ENCODE assay signal across 10 mouse cellular contexts in genomic region chr5:146318051-146318450, GRCm38 (mm10).
DNase-seq lines count a peak whose midpoint lies in the region; ATAC-seq and TF ChIP-seq lines count a peak whose summit lies in the region.
"Had no signal": no experiment of that assay in that cellular context is flagged by ENCODE, and none has a peak within 500 bp of the region (broad histone marks: within the 10 kb centered on the region; RNA-seq: fewer than 3 reads in every experiment).

No protein-coding gene starts in this region.

- no peak for TF ChIP-seq EP300 in liver, postnatal 0 days (IDR thresholded peaks at IDR 0.05; ENCODE audit: low read depth)

- H3K4me3 ChIP-seq in gastrocnemius, adult 2 months, result peak overlapping the region; percentile 23; the same call in 1 of the 2 replicates
- no peak overlapping the region for H3K4me3 ChIP-seq in liver, postnatal 0 days (ENCODE audit: low read depth, low read length)
- no peak overlapping the region for H3K4me3 ChIP-seq in forebrain, embryonic 11.5 days (ENCODE audit: low read depth, low read length)
- H3K4me3 ChIP-seq in hindbrain, embryonic 10.5 days, result no peak overlapping the region
- H3K4me3 ChIP-seq: embryonic facial prominence, embryonic 15.5 days; hindbrain, embryonic 13.5 days had no signal

- no peaks in the 10 kb centered on the region for H3K9me3 ChIP-seq in liver, postnatal 0 days (ENCODE audit: low read length)
- no peaks in the 10 kb centered on the region for H3K9me3 ChIP-seq in forebrain, embryonic 11.5 days (ENCODE audit: control insufficient read depth, low read length)
- H3K9me3 ChIP-seq in hindbrain, embryonic 10.5 days, result no peaks in the 10 kb centered on the region
- H3K9me3 ChIP-seq: embryonic facial prominence, embryonic 15.5 days; hindbrain, embryonic 13.5 days had no signal

- 75% methylated on average over 5 of the region's 5 CpGs for WGBS in liver, postnatal 0 days (ENCODE audit: insufficient replicate concordance)
- 81% methylated on average over 5 of the region's 5 CpGs for WGBS in forebrain, embryonic 11.5 days
- WGBS in hindbrain, embryonic 10.5 days, result 79% methylated on average over 5 of the region's 5 CpGs

- H3K27me3 ChIP-seq in liver, postnatal 0 days (ENCODE audit: insufficient read depth, low read length), result no peaks in the 10 kb centered on the region
- H3K27me3 ChIP-seq in forebrain, embryonic 11.5 days (ENCODE audit: control insufficient read depth, insufficient read depth, low read length), result no peaks in the 10 kb centered on the region
- H3K27me3 ChIP-seq in hindbrain, embryonic 10.5 days (ENCODE audit: insufficient read depth, poor library complexity, severe bottlenecking), result no peaks in the 10 kb centered on the region
- H3K27me3 ChIP-seq: embryonic facial prominence, embryonic 15.5 days; hindbrain, embryonic 13.5 days had no signal

- intact Hi-C loops in gastrocnemius, adult 2 months (cut with DNase I), result no loop called here

- no peak overlapping the region for H3K9ac ChIP-seq in liver, postnatal 0 days (replicated peaks)
- no peak overlapping the region for H3K9ac ChIP-seq in forebrain, embryonic 11.5 days (ENCODE audit: low read length)
- H3K9ac ChIP-seq: embryonic facial prominence, embryonic 15.5 days; hindbrain, embryonic 13.5 days had no signal

- no peak for TF ChIP-seq CTCF in gastrocnemius, adult 2 months (IDR thresholded peaks at IDR 0.05)
- no peak for TF ChIP-seq CTCF in liver, postnatal 0 days (IDR thresholded peaks at IDR 0.05; ENCODE audit: low read depth)

- no peak for ATAC-seq in liver, postnatal 0 days
- ATAC-seq in forebrain, embryonic 11.5 days (replicated peaks; ENCODE audit: low FRiP score), result no peak

- H3K4me1 ChIP-seq in liver, postnatal 0 days (ENCODE audit: insufficient read depth), result peaks cover 43% of the 10 kb centered on the region
- H3K4me1 ChIP-seq in forebrain, embryonic 11.5 days (replicated peaks; ENCODE audit: control insufficient read depth, insufficient read depth, low read length), result no peaks in the 10 kb centered on the region
- peaks cover 12% of the 10 kb centered on the region for H3K4me1 ChIP-seq in hindbrain, embryonic 10.5 days (replicated peaks)

- no peaks in the 10 kb centered on the region for H3K36me3 ChIP-seq in liver, postnatal 0 days (replicated peaks; ENCODE audit: insufficient read depth, low read length)
- H3K36me3 ChIP-seq in forebrain, embryonic 11.5 days (ENCODE audit: control insufficient read depth, insufficient read depth, low read length), result no peaks in the 10 kb centered on the region
- no peaks in the 10 kb centered on the region for H3K36me3 ChIP-seq in hindbrain, embryonic 10.5 days
- H3K36me3 ChIP-seq: embryonic facial prominence, embryonic 15.5 days; hindbrain, embryonic 13.5 days had no signal

- peak; percentile 32 to 38 for DNase-seq in layer of hippocampus, adult 8-10 months (ENCODE audit: low spot score in 2 of 2)
- DNase-seq in layer of hippocampus, adult 9-10 months (ENCODE audit: low spot score), result no peak
- peak; percentile 74 for DNase-seq in gastrocnemius, adult 2 months
- peak; percentile 28 for DNase-seq in heart, postnatal 4 days
- DNase-seq in liver, postnatal 0 days, result no peak
- DNase-seq in urinary bladder, postnatal 4 days (ENCODE audit: low spot score in 2 of 2), result no peak
- DNase-seq in forebrain, embryonic 11.5 days (ENCODE audit: low spot score), result no peak
- no peak for DNase-seq in hindbrain, embryonic 10.5 days (ENCODE audit: low spot score)

- peak overlapping the region; percentile 63 for H3K27ac ChIP-seq in gastrocnemius, adult 2 months
- peak overlapping the region; percentile 86 for H3K27ac ChIP-seq in liver, postnatal 0 days (ENCODE audit: low read depth)
- H3K27ac ChIP-seq in forebrain, embryonic 11.5 days (ENCODE audit: low read depth, low read length), result no peak overlapping the region
- H3K27ac ChIP-seq in hindbrain, embryonic 10.5 days, result no peak overlapping the region
- H3K27ac ChIP-seq: embryonic facial prominence, embryonic 15.5 days; hindbrain, embryonic 13.5 days had no signal

- H3K4me2 ChIP-seq in liver, postnatal 0 days (ENCODE audit: low read depth, low read length), result no peak overlapping the region
- no peak overlapping the region for H3K4me2 ChIP-seq in forebrain, embryonic 11.5 days (ENCODE audit: low read depth, low read length, severe bottlenecking)
- H3K4me2 ChIP-seq: embryonic facial prominence, embryonic 15.5 days; hindbrain, embryonic 13.5 days had no signal

Comparison
In these comparisons a context has a peak if more than half of its experiments do, and no peak if none do; other contexts are left out.
1. DNase-seq: peak in layer of hippocampus, adult 8-10 months (2 of 2), gastrocnemius, adult 2 months (single experiment) and heart, postnatal 4 days (single experiment); none in layer of hippocampus, adult 9-10 months (single experiment), liver, postnatal 0 days (single experiment), urinary bladder, postnatal 4 days (0 of 2), forebrain, embryonic 11.5 days (single experiment) and hindbrain, embryonic 10.5 days (single experiment).
2. H3K27ac ChIP-seq: peak in gastrocnemius, adult 2 months (single experiment) and liver, postnatal 0 days (single experiment); none in forebrain, embryonic 11.5 days (single experiment) and hindbrain, embryonic 10.5 days (single experiment).